Comparison of ENCODE assay signal across 35 mouse cellular contexts in the genomic region with DNA sequence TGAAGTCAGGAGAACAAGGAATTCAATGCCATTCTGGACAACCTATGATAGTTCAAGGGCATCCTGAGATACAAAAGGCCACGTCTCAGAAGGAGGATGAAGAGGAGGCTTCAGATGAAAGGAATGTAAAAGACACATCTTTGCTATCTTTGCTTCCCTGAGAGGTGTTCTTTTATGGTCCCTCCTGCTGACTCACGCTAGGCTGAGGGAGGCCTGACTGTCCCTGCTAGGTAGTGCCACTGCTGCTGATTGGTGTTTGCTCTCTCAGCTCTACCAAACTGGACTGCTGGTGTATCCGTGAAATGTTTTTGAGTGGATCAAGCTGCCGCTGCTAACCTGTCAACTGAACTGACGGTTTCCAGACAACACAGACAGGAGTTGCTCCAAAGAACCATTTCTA. TPM values are rescaled to one million over a fixed set of nuclear protein-coding genes. Genes with fewer than 3 reads are reported as not detected.
DNase-seq lines count a peak whose midpoint lies in the region; ATAC-seq and TF ChIP-seq lines count a peak whose summit lies in the region.
"Had no signal": no experiment of that assay in that cellular context is flagged by ENCODE, and none has a peak within 500 bp of the region (broad histone marks: within the 10 kb centered on the region; RNA-seq: fewer than 3 reads in every experiment).

No protein-coding gene starts in this region.

- no peak for TF ChIP-seq CTCF in liver, postnatal 0 days (IDR thresholded peaks at IDR 0.05; ENCODE audit: low read depth)
- peak; percentile 37 for TF ChIP-seq CTCF in intestine, postnatal 0 days (IDR thresholded peaks at IDR 0.05; ENCODE audit: low read depth)
- TF ChIP-seq CTCF in hindbrain, postnatal 0 days (IDR thresholded peaks at IDR 0.05; ENCODE audit: low read depth): no peak

- H3K9me3 ChIP-seq in liver, postnatal 0 days (ENCODE audit: low read length): no peaks in the 10 kb centered on the region
- no peaks in the 10 kb centered on the region for H3K9me3 ChIP-seq in intestine, postnatal 0 days (ENCODE audit: control insufficient read depth)
- no peaks in the 10 kb centered on the region for H3K9me3 ChIP-seq in liver, embryonic 15.5 days (replicated peaks)
- H3K9me3 ChIP-seq in hindbrain, postnatal 0 days (ENCODE audit: low read length): no peaks in the 10 kb centered on the region
- H3K9me3 ChIP-seq: embryonic facial prominence, embryonic 10.5 days; embryonic facial prominence, embryonic 15.5 days; forebrain, embryonic 13.5 days; heart, embryonic 10.5 days; hindbrain, embryonic 13.5 days; limb, embryonic 12.5 days; midbrain, embryonic 13.5 days; neural tube, embryonic 13.5 days had no signal

- H3K4me3 ChIP-seq in liver, postnatal 0 days (ENCODE audit: low read depth, low read length): no peak overlapping the region
- H3K4me3 ChIP-seq in intestine, postnatal 0 days (ENCODE audit: low read depth, low read length): no peak overlapping the region
- H3K4me3 ChIP-seq in liver, embryonic 15.5 days (replicated peaks): no peak overlapping the region
- no peak overlapping the region for H3K4me3 ChIP-seq in hindbrain, postnatal 0 days (ENCODE audit: low read length)
- H3K4me3 ChIP-seq: embryonic facial prominence, embryonic 10.5 days; embryonic facial prominence, embryonic 15.5 days; forebrain, embryonic 13.5 days; heart, embryonic 10.5 days; hindbrain, embryonic 13.5 days; left cerebral cortex, adult 2 months; limb, embryonic 12.5 days; midbrain, embryonic 13.5 days; neural tube, embryonic 13.5 days had no signal

- no peak overlapping the region for H3K4me2 ChIP-seq in liver, postnatal 0 days (ENCODE audit: low read depth, low read length)
- peak overlapping the region; percentile 10; the same call in 1 of the 2 replicates for H3K4me2 ChIP-seq in intestine, postnatal 0 days (replicated peaks; ENCODE audit: low read depth)
- no peak overlapping the region for H3K4me2 ChIP-seq in liver, embryonic 15.5 days
- no peak overlapping the region for H3K4me2 ChIP-seq in hindbrain, postnatal 0 days (ENCODE audit: low read depth, low read length)
- H3K4me2 ChIP-seq: embryonic facial prominence, embryonic 15.5 days; forebrain, embryonic 13.5 days; hindbrain, embryonic 13.5 days; limb, embryonic 12.5 days; midbrain, embryonic 13.5 days; neural tube, embryonic 13.5 days had no signal

- 55% methylated on average over 5 of the region's 5 CpGs for WGBS in liver, postnatal 0 days (ENCODE audit: insufficient replicate concordance)
- 13% methylated on average over 5 of the region's 5 CpGs for WGBS in intestine, postnatal 0 days
- WGBS in liver, embryonic 15.5 days (ENCODE audit: insufficient replicate concordance): 43% methylated on average over 5 of the region's 5 CpGs
- WGBS in hindbrain, postnatal 0 days: 56% methylated on average over 5 of the region's 5 CpGs

- no peaks in the 10 kb centered on the region for H3K4me1 ChIP-seq in liver, postnatal 0 days (ENCODE audit: insufficient read depth)
- H3K4me1 ChIP-seq in intestine, postnatal 0 days (replicated peaks; ENCODE audit: control insufficient read depth, insufficient read depth, low read length): no peaks in the 10 kb centered on the region
- peaks cover 39% of the 10 kb centered on the region for H3K4me1 ChIP-seq in liver, embryonic 15.5 days (replicated peaks)
- no peaks in the 10 kb centered on the region for H3K4me1 ChIP-seq in hindbrain, postnatal 0 days (ENCODE audit: insufficient read depth, low read length)
- H3K4me1 ChIP-seq: embryonic facial prominence, embryonic 10.5 days; embryonic facial prominence, embryonic 15.5 days; forebrain, embryonic 13.5 days; hindbrain, embryonic 13.5 days; limb, embryonic 12.5 days; midbrain, embryonic 13.5 days; neural tube, embryonic 13.5 days had no signal

- H3K9ac ChIP-seq in liver, postnatal 0 days (replicated peaks): no peak overlapping the region
- no peak overlapping the region for H3K9ac ChIP-seq in intestine, postnatal 0 days (ENCODE audit: low read depth, low read length)
- no peak overlapping the region for H3K9ac ChIP-seq in liver, embryonic 15.5 days
- no peak overlapping the region for H3K9ac ChIP-seq in hindbrain, postnatal 0 days (replicated peaks; ENCODE audit: low read length)
- H3K9ac ChIP-seq: embryonic facial prominence, embryonic 15.5 days; forebrain, embryonic 13.5 days; hindbrain, embryonic 13.5 days; limb, embryonic 12.5 days; midbrain, embryonic 13.5 days; neural tube, embryonic 13.5 days had no signal

- ATAC-seq in liver, postnatal 0 days: no peak
- ATAC-seq in intestine, postnatal 0 days: peak; percentile 76
- ATAC-seq in liver, embryonic 15.5 days (ENCODE audit: insufficient read depth): peak; percentile 47; the same call in 1 of the 2 replicates
- no peak for ATAC-seq in hindbrain, postnatal 0 days
- ATAC-seq: activated CD4-positive, CD25-positive, alpha-beta regulatory T cell, adult 4 months; forebrain, embryonic 13.5 days; lung, postnatal 0 days; midbrain, embryonic 13.5 days had no signal

- DNase-seq in liver: peak; percentile 46
- no peak for DNase-seq in liver, postnatal 0 days
- no peak for DNase-seq in hindbrain, postnatal 0 days (ENCODE audit: low spot score)
- DNase-seq in thymus, postnatal 10 days (ENCODE audit: low spot score in 2 of 2): no peak
- no peak for DNase-seq in right cerebral cortex, postnatal 36 days (ENCODE audit: low spot score in 2 of 2)
- DNase-seq: adrenal gland, adult 2 months; cerebellum, adult 2 months; cerebellum, postnatal 14 days; gastrocnemius, postnatal 10 days; heart, postnatal 4 days; kidney, postnatal 14 days; lung, adult 18-20 months; thymus, postnatal 25 days had no signal

- no peaks in the 10 kb centered on the region for H3K27me3 ChIP-seq in liver, postnatal 0 days (ENCODE audit: insufficient read depth, low read length)
- no peaks in the 10 kb centered on the region for H3K27me3 ChIP-seq in intestine, postnatal 0 days (replicated peaks; ENCODE audit: control insufficient read depth, insufficient read depth, low read length)
- H3K27me3 ChIP-seq in liver, embryonic 15.5 days: no peaks in the 10 kb centered on the region
- H3K27me3 ChIP-seq in hindbrain, postnatal 0 days (ENCODE audit: insufficient read depth, low read length): no peaks in the 10 kb centered on the region
- H3K27me3 ChIP-seq: embryonic facial prominence, embryonic 15.5 days; forebrain, embryonic 13.5 days; hindbrain, embryonic 13.5 days; limb, embryonic 12.5 days; midbrain, embryonic 13.5 days; neural tube, embryonic 13.5 days had no signal

- no peaks in the 10 kb centered on the region for H3K36me3 ChIP-seq in liver, postnatal 0 days (replicated peaks; ENCODE audit: insufficient read depth, low read length)
- no peaks in the 10 kb centered on the region for H3K36me3 ChIP-seq in intestine, postnatal 0 days (ENCODE audit: control insufficient read depth, insufficient read depth)
- H3K36me3 ChIP-seq in liver, embryonic 15.5 days (replicated peaks): no peaks in the 10 kb centered on the region
- no peaks in the 10 kb centered on the region for H3K36me3 ChIP-seq in hindbrain, postnatal 0 days (ENCODE audit: insufficient read depth, low read length)
- H3K36me3 ChIP-seq: embryonic facial prominence, embryonic 10.5 days; embryonic facial prominence, embryonic 15.5 days; heart, embryonic 10.5 days; hindbrain, embryonic 13.5 days; limb, embryonic 12.5 days; midbrain, embryonic 13.5 days; neural tube, embryonic 13.5 days had no signal

- no peak overlapping the region for H3K27ac ChIP-seq in liver, postnatal 0 days (ENCODE audit: low read depth)
- no peak overlapping the region for H3K27ac ChIP-seq in intestine, postnatal 0 days (ENCODE audit: low read depth, low read length)
- H3K27ac ChIP-seq in liver, embryonic 15.5 days (replicated peaks): no peak overlapping the region
- H3K27ac ChIP-seq in hindbrain, postnatal 0 days: no peak overlapping the region
- H3K27ac ChIP-seq: embryonic facial prominence, embryonic 10.5 days; embryonic facial prominence, embryonic 15.5 days; forebrain, embryonic 13.5 days; heart, embryonic 10.5 days; hindbrain, embryonic 13.5 days; left cerebral cortex, adult 2 months; limb, embryonic 12.5 days; macrophage; midbrain, embryonic 13.5 days; neural tube, embryonic 13.5 days had no signal

- TF ChIP-seq EP300 in liver, postnatal 0 days (IDR thresholded peaks at IDR 0.05; ENCODE audit: low read depth): no peak

RNA-seq across cellular contexts. Expression of a gene that starts 12.8 kb away (rescaled TPM):
- 294 and 325 TPM in 2 replicates for polyA plus RNA-seq in liver, postnatal 0 days (2015; fragmentation: Nextera tagmentation; extraction: Ambion mirVana)
- 136 and 172 TPM in 2 replicates for polyA plus RNA-seq in intestine, postnatal 0 days (2015; fragmentation: Nextera tagmentation; extraction: Ambion mirVana)
- polyA plus RNA-seq in liver, embryonic 15.5 days (2015; fragmentation: Nextera tagmentation; extraction: Ambion mirVana): 158 and 181 TPM in 2 replicates
- total RNA-seq in hindbrain, postnatal 0 days (2014; rRNA removed): 24.1 and 26.7 TPM in 2 replicates
- polyA plus RNA-seq in hindbrain, postnatal 0 days (2015; fragmentation: Nextera tagmentation; extraction: Ambion mirVana): 26.8 and 28.2 TPM in 2 replicates

RNA-seq across cellular contexts. Expression of a gene that starts 35.7 kb away (rescaled TPM):
- polyA plus RNA-seq in liver, postnatal 0 days (2015; fragmentation: Nextera tagmentation; extraction: Ambion mirVana): not detected in 2 replicates
- polyA plus RNA-seq in intestine, postnatal 0 days (2015; fragmentation: Nextera tagmentation; extraction: Ambion mirVana): not detected in 2 replicates
- polyA plus RNA-seq in liver, embryonic 15.5 days (2015; fragmentation: Nextera tagmentation; extraction: Ambion mirVana): not detected in 2 replicates
- not detected in 2 replicates for total RNA-seq in hindbrain, postnatal 0 days (2014; rRNA removed)
- polyA plus RNA-seq in hindbrain, postnatal 0 days (2015; fragmentation: Nextera tagmentation; extraction: Ambion mirVana): not detected in 2 replicates
- total RNA-seq: adrenal gland, adult 2 months; adrenal gland, postnatal 4 days; gastrocnemius, postnatal 10 days; heart, postnatal 4 days; layer of hippocampus, postnatal 10 days; left cerebral cortex, adult 2 months; left cerebral cortex, postnatal 25 days; megakaryocyte-erythroid progenitor cell, adult 5-6 weeks had no signal
- polyA plus RNA-seq: activated CD4-positive, CD25-positive, alpha-beta regulatory T cell, adult 4 months; adrenal gland, adult 2 months; cerebellum, adult 2 months; embryonic facial prominence, embryonic 10.5 days; embryonic facial prominence, embryonic 15.5 days; forebrain, embryonic 13.5 days; gonadal fat pad, adult 2 months; heart, embryonic 10.5 days; heart, embryonic 16.5 days; hindbrain, embryonic 13.5 days; kidney, embryonic 14.5 days; limb, embryonic 12.5 days; lung, postnatal 0 days; macrophage; midbrain, embryonic 13.5 days; neural tube, embryonic 13.5 days; stomach, embryonic 16.5 days had no signal

RNA-seq across cellular contexts. Expression of a gene that starts 35.8 kb away (rescaled TPM):
- 0.14 and 0.18 TPM in 2 replicates for polyA plus RNA-seq in liver, postnatal 0 days (2015; fragmentation: Nextera tagmentation; extraction: Ambion mirVana)
- 0.04 and 0.05 TPM in 2 replicates for polyA plus RNA-seq in intestine, postnatal 0 days (2015; fragmentation: Nextera tagmentation; extraction: Ambion mirVana)
- polyA plus RNA-seq in liver, embryonic 15.5 days (2015; fragmentation: Nextera tagmentation; extraction: Ambion mirVana): 0.06 TPM in 1 of 2 replicates, not detected in the other
- total RNA-seq in hindbrain, postnatal 0 days (2014; rRNA removed): not detected in 2 replicates
- 0.09 and 0.19 TPM in 2 replicates for polyA plus RNA-seq in hindbrain, postnatal 0 days (2015; fragmentation: Nextera tagmentation; extraction: Ambion mirVana)
- total RNA-seq: adrenal gland, adult 2 months; gastrocnemius, postnatal 10 days; heart, postnatal 4 days; layer of hippocampus, postnatal 10 days; left cerebral cortex, adult 2 months; left cerebral cortex, postnatal 25 days; megakaryocyte-erythroid progenitor cell, adult 5-6 weeks had no signal
- polyA plus RNA-seq: adrenal gland, adult 2 months; forebrain, embryonic 13.5 days; hindbrain, embryonic 13.5 days; kidney, embryonic 14.5 days; limb, embryonic 12.5 days; lung, postnatal 0 days; midbrain, embryonic 13.5 days; neural tube, embryonic 13.5 days; stomach, embryonic 16.5 days had no signal

Comparison
In these comparisons a context has a peak if more than half of its experiments do, and no peak if none do; other contexts are left out.
1. ATAC-seq: peak in intestine, postnatal 0 days (single experiment) and liver, embryonic 15.5 days (single experiment); none in liver, postnatal 0 days (single experiment) and hindbrain, postnatal 0 days (single experiment).